Mouse (Mus musculus): ENCODE data around the gene Cbx2.

Cbx2 gene

DNA sequence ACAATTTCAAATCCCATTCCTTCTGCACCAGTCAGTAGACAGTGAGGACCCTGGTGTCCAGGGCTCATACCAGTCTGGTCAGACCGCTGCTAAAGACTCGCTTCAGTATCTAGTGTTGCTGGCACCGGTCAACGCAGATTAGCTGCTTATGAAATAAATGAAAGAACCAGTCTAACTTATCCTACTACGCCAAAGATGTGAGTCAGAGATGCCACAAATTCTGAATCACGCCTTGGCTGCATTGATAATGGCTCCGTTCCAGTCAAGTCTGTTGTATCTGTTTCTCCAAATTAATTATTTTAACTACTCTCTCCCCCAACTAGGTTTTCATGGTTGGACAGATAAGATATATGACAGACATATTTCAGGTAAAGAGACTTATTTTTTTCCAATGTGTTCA, 1.6 kb upstream of the Cbx2 start:
- DNase-seq: no peak

- DNase-seq: no peak
Measured at GRCm38 (mm10) chr11:119022068-119022894, 481 bp upstream of the Cbx2 start.

GRCm38 (mm10) chr11:119023616-119023980, 836 bp downstream of the Cbx2 start:
- no peak for DNase-seq

DNA sequence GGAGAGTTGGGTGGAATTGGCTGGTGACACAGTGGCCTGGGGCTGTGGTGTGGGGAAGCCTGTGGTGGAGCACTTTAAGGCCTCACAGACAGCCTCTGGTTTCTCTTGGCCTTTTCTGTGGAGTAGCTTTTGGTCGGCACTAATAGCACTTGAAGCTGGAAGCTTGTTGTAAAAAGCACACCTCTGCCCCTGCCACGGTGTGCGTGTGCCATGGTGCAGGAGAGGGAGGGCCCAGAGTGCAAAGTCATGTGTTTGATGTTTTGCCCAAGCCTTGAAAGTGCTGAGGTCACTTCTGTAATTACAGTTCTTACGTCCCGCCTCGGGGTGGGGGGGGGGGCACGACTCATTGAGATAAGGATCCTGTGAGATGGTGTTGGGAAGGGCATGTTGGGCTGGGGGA, 1.5 kb downstream of the Cbx2 start:
- DNase-seq: no peak

- DNase-seq: no peak
Measured at GRCm38 (mm10) chr11:119026203-119026602, 3.4 kb downstream of the Cbx2 start.

DNA sequence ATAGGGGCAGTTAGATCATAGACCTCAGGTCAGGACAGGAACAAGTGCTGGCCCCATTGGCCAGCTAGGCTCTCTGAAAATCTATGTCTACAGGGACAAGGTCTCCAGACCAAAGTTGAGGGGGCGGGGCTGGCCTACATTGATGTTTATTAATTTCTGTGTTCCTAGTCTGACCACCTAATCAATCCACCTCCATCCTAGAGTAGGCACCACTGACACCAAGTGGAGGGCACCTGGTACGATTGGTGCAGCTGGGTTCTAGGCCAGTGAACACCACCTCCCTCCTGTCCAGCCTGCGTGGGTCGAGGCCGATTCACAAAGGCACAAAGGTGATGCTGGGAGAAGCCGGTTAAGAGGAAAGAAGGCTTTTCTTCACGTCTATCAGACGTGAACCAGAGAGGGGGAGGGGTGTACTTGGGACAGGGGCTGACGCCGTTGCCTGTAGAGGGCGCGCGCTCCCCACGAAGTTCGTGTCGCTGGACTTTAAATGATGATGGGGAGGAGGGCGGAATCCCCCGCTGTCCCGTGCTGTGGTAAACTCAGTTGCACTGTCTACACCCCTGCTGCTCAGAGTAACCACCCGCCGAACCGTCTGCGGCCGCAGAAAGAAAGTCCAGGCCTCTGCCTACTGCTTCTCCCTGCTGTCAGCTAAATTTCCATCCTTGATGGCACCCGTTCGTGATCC, 11.3 kb downstream of the Cbx2 start:
- peak; percentile 92 for DNase-seq

DNA sequence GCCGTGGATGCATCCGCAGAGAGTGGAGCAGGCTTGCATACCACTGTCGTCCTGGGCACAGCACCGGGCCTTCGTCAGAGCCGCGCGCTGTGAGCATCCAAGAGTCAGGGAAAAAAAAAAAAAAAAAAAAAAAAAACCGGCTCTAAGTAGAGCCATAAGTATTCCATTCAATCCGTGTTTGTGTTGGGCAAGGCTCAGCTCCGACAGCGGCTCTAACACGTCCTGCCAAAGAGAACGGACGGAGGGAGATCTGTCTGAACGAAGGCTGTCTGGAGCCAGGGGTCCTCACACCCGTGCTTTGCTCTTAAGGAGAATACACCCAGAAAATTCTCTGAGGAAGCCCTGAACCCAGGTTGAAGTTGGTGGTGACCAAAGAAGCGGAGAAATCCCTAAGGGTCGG, 11.9 kb downstream of the Cbx2 start:
- DNase-seq: no peak

- no peak for DNase-seq
Measured at GRCm38 (mm10) chr11:119035094-119035685, 12.4 kb downstream of the Cbx2 start.

DNA sequence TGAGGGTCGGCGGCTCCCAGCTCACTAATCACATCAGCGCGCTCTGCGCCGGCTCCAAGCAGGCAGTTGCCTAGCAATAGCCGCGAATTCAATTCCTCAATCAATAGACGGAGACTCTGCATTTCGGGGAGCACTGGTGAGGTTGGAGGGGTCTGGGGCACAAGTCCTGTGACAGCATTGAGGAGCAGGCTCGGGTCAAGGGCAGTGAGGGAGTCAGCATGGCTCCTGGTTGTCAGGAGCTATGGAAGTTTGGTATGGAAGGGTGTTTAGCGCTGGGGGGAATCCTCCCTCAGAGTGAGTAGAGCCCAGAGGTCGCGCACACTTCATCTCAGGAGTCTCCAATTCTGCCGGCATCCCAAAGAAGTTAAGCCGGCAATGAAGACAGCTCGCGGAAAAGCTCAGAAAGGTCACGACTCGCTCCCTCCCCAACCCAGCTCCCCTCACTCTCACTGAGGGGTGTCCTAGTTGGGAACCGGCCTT, 13.0 kb downstream of the Cbx2 start:
- no peak for DNase-seq

GRCm38 (mm10) chr11:119036447-119036846, 13.7 kb downstream of the Cbx2 start:
- DNase-seq: no peak

GRCm38 (mm10) chr11:119036934-119037779, 14.4 kb downstream of the Cbx2 start:
- DNase-seq: peak; percentile 46

GRCm38 (mm10) chr11:119037780-119038401, 15.1 kb downstream of the Cbx2 start:
- DNase-seq: no peak

DNA sequence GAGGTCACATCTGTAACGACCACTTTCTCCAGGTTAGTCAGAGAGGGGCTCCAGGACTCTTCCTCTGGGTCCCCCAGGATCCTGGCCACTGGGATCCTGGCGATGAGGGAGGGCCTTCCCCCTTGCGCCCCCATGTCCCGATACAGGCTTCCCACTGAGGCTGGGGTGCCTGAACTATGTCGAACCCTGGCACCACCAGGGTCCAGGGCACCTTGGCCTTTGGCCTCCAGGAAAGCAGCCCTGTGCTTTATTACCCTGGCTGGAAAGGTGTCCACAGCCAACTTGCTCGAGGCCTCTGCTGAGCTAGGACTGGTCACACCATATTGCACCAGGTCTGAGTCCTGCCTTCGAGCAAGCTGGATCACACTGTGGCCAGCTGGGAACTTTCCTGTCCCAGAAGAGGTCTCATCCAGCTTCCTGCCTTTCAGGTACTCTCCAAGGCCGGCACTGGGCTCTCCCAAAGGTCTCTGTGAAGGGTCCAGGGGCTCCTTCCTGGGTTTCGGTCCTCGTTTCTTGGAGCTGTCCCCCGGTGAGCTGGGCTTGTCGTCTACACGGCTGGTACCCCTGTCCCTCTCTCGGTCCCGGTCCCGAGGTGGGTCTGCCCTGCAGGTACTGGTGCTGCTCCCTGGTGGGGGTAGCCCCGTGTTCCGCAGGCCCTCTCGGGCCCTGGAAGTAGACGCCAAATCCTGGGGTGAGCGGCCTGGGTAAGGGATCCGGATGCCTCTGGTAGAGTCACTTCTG, 16.2 kb downstream of the Cbx2 start:
- no peak for DNase-seq

GRCm38 (mm10) chr11:119039732-119040512, 17.2 kb downstream of the Cbx2 start:
- DNase-seq: no peak

GRCm38 (mm10) chr11:119040600-119041324, 18.0 kb downstream of the Cbx2 start, which contains the start of gene Cbx8:
Gene Cbx8 (minus strand): TSS chr11:119040969.
- DNase-seq: peak; percentile 99

DNA sequence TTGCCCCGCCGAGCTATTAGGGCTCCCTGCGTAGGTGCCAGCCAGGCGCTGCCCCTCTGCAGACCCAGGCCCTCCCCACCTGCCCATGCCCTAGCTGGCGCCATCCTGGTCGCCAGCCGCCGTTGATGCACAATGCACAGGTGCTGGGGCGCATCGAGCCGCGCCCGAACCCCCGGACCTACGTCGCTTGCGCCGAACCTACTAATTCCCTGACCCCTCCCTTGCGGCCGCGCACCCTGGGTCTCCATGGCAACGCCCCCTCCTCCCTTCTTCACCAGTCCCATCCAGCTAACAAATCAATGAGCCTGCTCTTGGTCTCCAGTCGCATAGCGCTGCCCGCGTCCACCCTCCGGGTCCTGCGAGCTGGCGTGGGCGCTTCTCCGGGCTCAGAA, 18.6 kb downstream of the Cbx2 start:
- no peak for DNase-seq

- DNase-seq: no peak
Measured at GRCm38 (mm10) chr11:119041750-119042465, 19.1 kb downstream of the Cbx2 start.

DNA sequence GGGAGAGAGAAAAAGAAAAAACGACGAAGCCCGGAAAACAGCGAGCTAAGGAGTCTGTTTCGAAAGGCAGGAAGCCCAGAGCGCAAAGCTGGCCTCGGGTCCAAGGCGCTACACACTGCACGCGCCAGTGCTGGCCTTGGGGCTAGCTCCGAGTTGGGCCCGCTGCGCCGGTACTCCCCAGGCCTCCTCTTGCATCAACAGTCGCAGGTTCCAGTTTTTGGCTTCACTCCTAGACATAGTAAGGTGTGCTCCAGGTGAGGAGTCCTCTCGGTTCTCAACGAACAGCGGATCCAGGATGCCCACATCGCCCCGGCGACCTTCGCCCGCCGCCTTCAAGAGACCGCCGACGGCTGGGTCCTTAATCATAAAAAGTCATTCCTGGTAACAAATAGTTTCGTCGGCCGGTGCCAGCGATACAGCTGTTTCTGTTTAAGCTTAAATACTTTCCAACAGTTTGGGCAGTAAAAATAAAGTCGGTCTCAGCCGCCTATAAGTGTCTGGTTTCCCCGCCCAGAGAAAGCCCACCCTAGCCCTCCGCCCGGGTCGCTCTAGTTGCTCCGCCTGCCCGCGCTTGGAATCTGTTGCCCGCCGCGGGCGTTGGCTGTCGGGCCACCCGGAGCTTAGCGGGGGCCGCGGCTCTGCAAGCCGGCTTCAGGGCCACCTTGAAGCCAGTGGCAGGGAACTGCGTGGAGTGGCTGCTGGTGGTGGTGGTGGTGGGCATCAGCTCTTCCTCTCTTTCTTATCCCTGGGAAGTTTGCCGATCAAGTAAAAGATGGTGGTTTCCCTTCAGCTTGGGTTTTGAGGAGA, 19.9 kb downstream of the Cbx2 start:
- no peak for DNase-seq

DNA sequence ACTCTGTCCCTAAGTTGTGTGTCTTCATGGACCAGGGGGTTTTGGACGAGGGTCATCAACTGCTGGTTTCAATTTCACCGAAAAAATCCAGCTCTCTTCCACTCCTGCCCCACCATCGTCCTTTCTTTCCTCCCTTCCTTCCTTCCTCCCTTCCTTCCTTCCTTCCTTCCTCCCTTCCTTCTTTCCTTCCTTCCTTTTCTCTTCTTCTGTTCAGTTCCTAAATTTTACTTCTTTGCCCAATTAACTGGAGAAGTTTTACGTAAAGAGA, 20.4 kb downstream of the Cbx2 start:
- no peak for DNase-seq

All from lung, postnatal 14 days (tissue).